Mouse (Mus musculus) hindbrain, embryonic 11.5 days (tissue): ENCODE data around the gene Bclaf3. TPM values are rescaled to one million over a fixed set of nuclear protein-coding genes. Genes with fewer than 3 reads are reported as not detected.
"Not testable (repeated sequence)": the region's sequence is repeated elsewhere in the genome, so short reads cannot be mapped to it uniquely, and the experiment has no call there.

ENCODE experiments used
- ATAC-seq: fragments of 200-750 bp; cut with Nextera tagmentation; 2 replicates; pipeline ENCODE4 v1.8.0; 2017; ENCODE audit warnings: mild to moderate bottlenecking, moderate TSS enrichment, moderate library complexity; ENCODE audit not compliant: low FRiP score
- DNase-seq: peaks from one replicate; pipeline ENCODE4 v3.0.0-alpha.2; 2015; ENCODE audit warnings: low spot score
- H3K27ac ChIP-seq: fragments of 300-500 bp; sonication (generic); 2 replicates; pipeline ENCODE4 v1.5.1; 2014; ENCODE audit warnings: mild to moderate bottlenecking, low read depth, low read length
- H3K27me3 ChIP-seq: fragments of 300-500 bp; sonication (generic); 2 replicates; pipeline ENCODE4 v1.6.1; 2014; ENCODE audit warnings: mild to moderate bottlenecking, low read length, moderate library complexity, mixed read lengths; ENCODE audit not compliant: control insufficient read depth, insufficient read depth
- H3K36me3 ChIP-seq: fragments of 300-500 bp; sonication (generic); 2 replicates; pipeline ENCODE4 v1.6.1; 2014; ENCODE audit warnings: mild to moderate bottlenecking, low read length, moderate library complexity, mixed read lengths; ENCODE audit not compliant: control insufficient read depth, insufficient read depth
- H3K4me1 ChIP-seq: fragments of 300-500 bp; sonication (generic); replicated peaks from 2 replicates; pipeline ENCODE4 v1.6.1; 2014; ENCODE audit warnings: low read length, mixed read lengths; ENCODE audit not compliant: control insufficient read depth, insufficient read depth
- H3K4me2 ChIP-seq: fragments of 300-500 bp; sonication (generic); replicated peaks from 2 replicates; pipeline ENCODE4 v1.6.1; 2014; ENCODE audit warnings: mild to moderate bottlenecking, low read depth, low read length
- H3K4me3 ChIP-seq: fragments of 300-500 bp; sonication (generic); 2 replicates; pipeline ENCODE4 v1.5.1; 2014; ENCODE audit warnings: low read depth, low read length
- H3K9ac ChIP-seq: fragments of 300-500 bp; sonication (generic); 2 replicates; pipeline ENCODE4 v1.6.1; 2014; ENCODE audit warnings: low read depth, low read length
- H3K9me3 ChIP-seq: fragments of 300-500 bp; sonication (generic); 2 replicates; pipeline ENCODE4 v1.6.1; 2016; ENCODE audit warnings: low read length; ENCODE audit not compliant: control insufficient read depth
- WGBS: fragments of 180-500 bp; shearing (Covaris S2); extraction: QIAGEN DNeasy Blood & Tissue Kit; methylation state at CpG from one replicate; pipeline ENCODE4 v1.1.7; 2014; 5-methylcytosine and 5-hydroxymethylcytosine counted together
- polyA plus RNA-seq: library from polyadenylated mRNA; unstranded; fragments of >200 nt; fragmentation: Nextera tagmentation; extraction: Ambion mirVana; gene quantifications from 2 replicates; pipeline ENCODE4 v1.2.1, GENCODE M21; 2014

The Bclaf3 gene
- polyA plus RNA-seq, 1 experiment from 2014 or later = 29.6 TPM

- H3K36me3 ChIP-seq = no peaks in the 10 kb centered on the region
- no peaks in the 10 kb centered on the region for H3K4me1 ChIP-seq
- no peaks in the 10 kb centered on the region for H3K9me3 ChIP-seq
- no peak overlapping the region for H3K4me2 ChIP-seq
- H3K27ac ChIP-seq = no peak overlapping the region
- 87% methylated on average over 6 of the region's 6 CpGs for WGBS
- no peaks in the 10 kb centered on the region for H3K27me3 ChIP-seq
- DNase-seq (no peak), ATAC-seq (no peak)
- H3K4me3 ChIP-seq = no peak overlapping the region
- H3K9ac ChIP-seq = no peak overlapping the region
These were observed 10.9 kb upstream of the Bclaf3 start for GRCm38 (mm10) chrX:159515599-159515998.

GRCm38 (mm10) chrX:159521780-159522179 lies 4.7 kb upstream of the Bclaf3 start:
- H3K4me1 ChIP-seq = no peaks in the 10 kb centered on the region
- no peaks in the 10 kb centered on the region; the same call in 1 of the 2 replicates for H3K27me3 ChIP-seq
- 71% methylated on average over 3 of the region's 3 CpGs for WGBS
- ATAC-seq (no peak), DNase-seq (no peak)
- no peak overlapping the region for H3K4me3 ChIP-seq
- no peaks in the 10 kb centered on the region for H3K36me3 ChIP-seq
- H3K9ac ChIP-seq = no peak overlapping the region
- no peaks in the 10 kb centered on the region for H3K9me3 ChIP-seq
- no peak overlapping the region for H3K4me2 ChIP-seq
- no peak overlapping the region for H3K27ac ChIP-seq

GRCm38 (mm10) chrX:159522651-159523050 lies 3.8 kb upstream of the Bclaf3 start:
- no peaks in the 10 kb centered on the region for H3K4me1 ChIP-seq
- no peaks in the 10 kb centered on the region for H3K36me3 ChIP-seq
- DNase-seq (no peak), ATAC-seq (no peak)
- 85% methylated on average over 4 of the region's 4 CpGs for WGBS
- H3K4me2 ChIP-seq = no peak overlapping the region
- H3K9ac ChIP-seq = no peak overlapping the region
- H3K4me3 ChIP-seq = no peak overlapping the region
- no peaks in the 10 kb centered on the region for H3K9me3 ChIP-seq
- H3K27me3 ChIP-seq = no peaks in the 10 kb centered on the region; the same call in 1 of the 2 replicates
- no peak overlapping the region for H3K27ac ChIP-seq

- Histone ChIP-seq H3K27me3 (no peaks in the 10 kb centered on the region), H3K4me1 (no peaks in the 10 kb centered on the region), H3K4me3 (peak overlapping the region; percentile 55), H3K4me2 (peak overlapping the region; percentile 44), H3K9ac (peak overlapping the region; percentile 46; the same call in 1 of the 2 replicates), H3K36me3 (no peaks in the 10 kb centered on the region), H3K9me3 (no peaks in the 10 kb centered on the region), H3K27ac (peak overlapping the region; percentile 79)
- ATAC-seq = peak; percentile 98
- DNase-seq = peak; percentile 95
- 2% methylated on average over 32 of the region's 38 CpGs for WGBS
These were observed 5.9 kb downstream of the Bclaf3 start for GRCm38 (mm10) chrX:159532427-159532810.

GRCm38 (mm10) chrX:159532811-159533462 lies 6.4 kb downstream of the Bclaf3 start:
- ATAC-seq = no peak; the same call in none of the 2 replicates
- Histone ChIP-seq H3K9me3 (no peaks in the 10 kb centered on the region), H3K27ac (peak overlapping the region; percentile 79), H3K9ac (peak overlapping the region; percentile 46), H3K27me3 (no peaks in the 10 kb centered on the region), H3K4me1 (no peaks in the 10 kb centered on the region), H3K36me3 (no peaks in the 10 kb centered on the region), H3K4me2 (peak overlapping the region; percentile 44), H3K4me3 (peak overlapping the region; percentile 55)
- DNase-seq = peak; percentile 49
- WGBS = 15% methylated on average over 35 of the region's 56 CpGs

- Histone ChIP-seq H3K9me3 (no peaks in the 10 kb centered on the region), H3K36me3 (no peaks in the 10 kb centered on the region), H3K4me3 (no peak overlapping the region), H3K27me3 (no peaks in the 10 kb centered on the region), H3K9ac (no peak overlapping the region), H3K4me2 (no peak overlapping the region), H3K4me1 (no peaks in the 10 kb centered on the region), H3K27ac (no peak overlapping the region)
- ATAC-seq = no peak
- DNase-seq = no peak
- 82% methylated on average over 17 of the region's 18 CpGs for WGBS
These were observed 15.4 kb downstream of the Bclaf3 start for GRCm38 (mm10) chrX:159541936-159542335.

- no peak for DNase-seq
- ATAC-seq = no peak
- H3K9me3 ChIP-seq = no peaks in the 10 kb centered on the region
- whole genome bisulfite sequencing = 94% methylated on average over 5 of the region's 5 CpGs
- no peaks in the 10 kb centered on the region for H3K36me3 ChIP-seq
- no peaks in the 10 kb centered on the region for H3K27me3 ChIP-seq
- H3K27ac ChIP-seq = no peak overlapping the region
- no peak overlapping the region for H3K9ac ChIP-seq
- H3K4me3 ChIP-seq = no peak overlapping the region
- H3K4me1 ChIP-seq = no peaks in the 10 kb centered on the region
- H3K4me2 ChIP-seq = no peak overlapping the region
These were observed 20.6 kb downstream of the Bclaf3 start for GRCm38 (mm10) chrX:159547093-159547492.

- not testable (repeated sequence) for DNase-seq, H3K4me3 ChIP-seq, H3K9me3 ChIP-seq, H3K27me3 ChIP-seq, H3K36me3 ChIP-seq, H3K4me1 ChIP-seq, H3K9ac ChIP-seq, H3K27ac ChIP-seq, ATAC-seq, H3K4me2 ChIP-seq
- WGBS = 65% methylated on average over 7 of the region's 7 CpGs
These were observed 58.2 kb downstream of the Bclaf3 start for GRCm38 (mm10) chrX:159584738-159585137.

- H3K27ac ChIP-seq = no peak overlapping the region
- no peaks in the 10 kb centered on the region for H3K36me3 ChIP-seq
- H3K4me2 ChIP-seq = no peak overlapping the region
- no peak overlapping the region for H3K4me3 ChIP-seq
- ATAC-seq (no peak), DNase-seq (no peak)
- H3K9me3 ChIP-seq = no peaks in the 10 kb centered on the region
- H3K9ac ChIP-seq = no peak overlapping the region
- WGBS = 55% methylated on average over 1 of the region's 1 CpGs
- H3K4me1 ChIP-seq = no peaks in the 10 kb centered on the region
- H3K27me3 ChIP-seq = no peaks in the 10 kb centered on the region; the same call in 1 of the 2 replicates
These were observed 65.1 kb downstream of the Bclaf3 start for GRCm38 (mm10) chrX:159591633-159592032.
